Mouse (Mus musculus) heart, embryonic 14.5 days (tissue): Measurements from ENCODE around the gene Preb. TPM values are rescaled to one million over a fixed set of nuclear protein-coding genes. Genes with fewer than 3 reads are reported as not detected.
A peak's percentile ranks its signal among the peaks of the same experiment; 100 is the strongest.

ENCODE experiments used
- ATAC-seq: fragments of 200-750 bp; cut with Nextera tagmentation; 2 replicates; pipeline ENCODE4 v1.8.0; 2017; ENCODE audit warnings: low read depth, moderate TSS enrichment; ENCODE audit not compliant: insufficient number of reproducible peaks, insufficient read depth, low FRiP score
- H3K27ac ChIP-seq, 2 experiments: fragments of 200-500 bp in 1 of 2; fragments of 300-500 bp in 1 of 2; sonication (generic) in 1 of 2; replicated peaks in 1 of 2; 2 replicates each; pipeline ENCODE4 v1.5.1; 2012 to 2014; ENCODE audit warnings: low read depth in 2 of 2, low read length in 2 of 2, control low read depth in 1 of 2, mild to moderate bottlenecking in 1 of 2, mixed read lengths in 1 of 2; ENCODE audit not compliant: control insufficient read depth in 1 of 2, insufficient read depth in 1 of 2
- H3K27me3 ChIP-seq: fragments of 300-500 bp; sonication (generic); 2 replicates; pipeline ENCODE4 v1.6.1; 2014; ENCODE audit warnings: mild to moderate bottlenecking, low read length, control low read depth; ENCODE audit not compliant: control insufficient read depth, insufficient read depth
- H3K36me3 ChIP-seq: fragments of 300-500 bp; sonication (generic); 2 replicates; pipeline ENCODE4 v1.6.1; 2014; ENCODE audit warnings: mild to moderate bottlenecking, control low read depth, low read length, mixed read lengths; ENCODE audit not compliant: control insufficient read depth, insufficient read depth
- H3K4me1 ChIP-seq, 2 experiments: fragments of 200-500 bp in 1 of 2; fragments of 300-500 bp in 1 of 2; sonication (generic) in 1 of 2; 2 replicates each; pipeline ENCODE4 v1.6.1; 2012 to 2014; ENCODE audit warnings: low read length in 2 of 2, control low read depth in 1 of 2, mixed read lengths in 1 of 2; ENCODE audit not compliant: control insufficient read depth in 2 of 2, insufficient read depth in 2 of 2
- H3K4me2 ChIP-seq: fragments of 300-500 bp; sonication (generic); 2 replicates; pipeline ENCODE4 v1.6.1; 2014; ENCODE audit warnings: mild to moderate bottlenecking, low read length
- H3K4me3 ChIP-seq, 2 experiments: fragments of 200-500 bp in 1 of 2; fragments of 300-500 bp in 1 of 2; sonication (generic) in 1 of 2; 2 replicates each; pipeline ENCODE4 v1.5.1; 2012 to 2014; ENCODE audit warnings: low read length in 2 of 2, mild to moderate bottlenecking in 2 of 2, control low read depth in 1 of 2, low read depth in 1 of 2, moderate library complexity in 1 of 2; ENCODE audit not compliant: control insufficient read depth in 1 of 2, insufficient read depth in 1 of 2
- H3K9ac ChIP-seq: fragments of 300-500 bp; sonication (generic); 2 replicates; pipeline ENCODE4 v1.6.1; 2014; ENCODE audit warnings: mild to moderate bottlenecking, low read length
- H3K9me3 ChIP-seq: fragments of 300-500 bp; sonication (generic); 2 replicates; pipeline ENCODE4 v1.6.1; 2016; ENCODE audit warnings: low read length, control low read depth; ENCODE audit not compliant: control insufficient read depth
- WGBS: fragments of 180-500 bp; shearing (Covaris S2); extraction: QIAGEN DNeasy Blood & Tissue Kit; methylation state at CpG from one replicate; pipeline ENCODE4 v1.1.7; 2014; 5-methylcytosine and 5-hydroxymethylcytosine counted together
- polyA plus RNA-seq: library from polyadenylated mRNA; unstranded; fragments of >200 nt; fragmentation: Nextera tagmentation; extraction: Ambion mirVana; gene quantifications from 2 replicates; pipeline ENCODE4 v1.2.1, GENCODE M21; 2014

Preb gene
- polyA plus RNA-seq, 1 experiment from 2014 or later = 59.5 TPM

DNA sequence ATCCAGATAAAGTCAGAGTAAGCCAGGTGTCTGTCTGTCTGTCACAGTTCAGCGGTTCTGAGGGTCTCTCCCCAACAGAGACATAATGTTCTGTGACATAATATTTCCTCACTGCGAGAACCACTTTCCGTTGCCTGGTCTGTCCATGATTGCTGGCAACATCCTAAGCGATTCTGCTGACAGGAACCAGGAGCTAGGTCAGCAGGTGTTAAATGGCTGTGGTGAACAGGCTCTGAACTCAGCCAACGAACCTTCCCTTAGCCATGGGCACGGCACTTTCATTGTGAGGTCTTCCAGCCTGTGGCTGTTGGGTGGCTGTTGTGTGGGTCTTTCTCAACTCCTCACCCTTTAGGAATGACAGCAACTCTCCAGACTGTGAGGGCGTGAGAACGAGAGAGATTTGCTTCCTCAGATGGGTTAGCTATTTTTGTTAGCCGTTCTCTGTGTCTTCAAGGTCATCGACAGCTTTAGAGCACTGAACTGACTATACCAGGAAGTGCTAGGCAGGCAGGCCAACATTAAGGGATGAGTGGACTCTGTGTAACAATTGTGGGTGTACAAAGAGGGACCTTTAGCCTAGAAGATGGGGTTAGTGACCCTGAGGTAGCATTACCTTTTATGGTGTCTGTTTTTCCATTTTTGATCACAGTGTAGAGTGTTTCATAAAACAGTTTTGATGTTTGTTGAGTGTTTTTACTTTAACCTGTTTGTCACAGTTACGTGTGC lies 34.9 kb upstream of the Preb start:
- H3K4me2 ChIP-seq = peak overlapping the region; percentile 11; the same call in 1 of the 2 replicates
- H3K4me1 ChIP-seq = peaks cover 5 to 10% of the 10 kb centered on the region in 2 experiments
- H3K9me3 ChIP-seq = no peaks in the 10 kb centered on the region
- H3K36me3 ChIP-seq = no peaks in the 10 kb centered on the region
- ATAC-seq = 0 out of 2 replicates have a peak, but pooled peaks have one; percentile 27
- H3K27me3 ChIP-seq = no peaks in the 10 kb centered on the region
- peak overlapping the region; percentile 65 to 83 for H3K27ac ChIP-seq
- peak overlapping the region; percentile 16 for H3K9ac ChIP-seq
- 31% methylated on average over 11 of the region's 11 CpGs for WGBS
- no peak overlapping the region for H3K4me3 ChIP-seq

DNA sequence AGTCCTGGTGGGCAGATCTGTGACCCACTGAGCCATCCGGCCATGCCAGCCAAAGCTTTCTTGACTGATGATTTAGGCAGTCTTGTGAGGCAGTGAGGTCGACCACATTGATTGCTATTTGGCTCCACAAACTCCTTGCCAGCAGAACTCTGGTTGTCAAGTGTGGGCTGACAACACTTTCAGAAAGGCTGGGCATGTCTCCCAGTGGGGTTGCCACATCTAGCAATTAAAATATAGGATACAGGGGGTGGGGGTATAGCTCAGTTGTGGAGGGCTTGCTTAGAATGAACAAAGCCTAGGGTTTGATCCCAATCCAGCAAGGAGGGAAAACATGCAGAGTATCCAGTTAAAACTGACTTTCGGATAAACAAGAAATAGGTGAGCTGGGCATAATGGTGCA lies 33.9 kb upstream of the Preb start:
- Histone ChIP-seq H3K9me3 (no peaks in the 10 kb centered on the region), H3K4me3 (no peak overlapping the region), H3K4me1 (peaks cover 5 to 10% of the 10 kb centered on the region in 2 experiments; a peak in 3 of 4 replicates), H3K27me3 (no peaks in the 10 kb centered on the region), H3K4me2 (no peak overlapping the region), H3K27ac (no peak overlapping the region), H3K9ac (no peak overlapping the region), H3K36me3 (no peaks in the 10 kb centered on the region)
- WGBS = 75% methylated on average over 3 of the region's 3 CpGs
- ATAC-seq = no peak

DNA sequence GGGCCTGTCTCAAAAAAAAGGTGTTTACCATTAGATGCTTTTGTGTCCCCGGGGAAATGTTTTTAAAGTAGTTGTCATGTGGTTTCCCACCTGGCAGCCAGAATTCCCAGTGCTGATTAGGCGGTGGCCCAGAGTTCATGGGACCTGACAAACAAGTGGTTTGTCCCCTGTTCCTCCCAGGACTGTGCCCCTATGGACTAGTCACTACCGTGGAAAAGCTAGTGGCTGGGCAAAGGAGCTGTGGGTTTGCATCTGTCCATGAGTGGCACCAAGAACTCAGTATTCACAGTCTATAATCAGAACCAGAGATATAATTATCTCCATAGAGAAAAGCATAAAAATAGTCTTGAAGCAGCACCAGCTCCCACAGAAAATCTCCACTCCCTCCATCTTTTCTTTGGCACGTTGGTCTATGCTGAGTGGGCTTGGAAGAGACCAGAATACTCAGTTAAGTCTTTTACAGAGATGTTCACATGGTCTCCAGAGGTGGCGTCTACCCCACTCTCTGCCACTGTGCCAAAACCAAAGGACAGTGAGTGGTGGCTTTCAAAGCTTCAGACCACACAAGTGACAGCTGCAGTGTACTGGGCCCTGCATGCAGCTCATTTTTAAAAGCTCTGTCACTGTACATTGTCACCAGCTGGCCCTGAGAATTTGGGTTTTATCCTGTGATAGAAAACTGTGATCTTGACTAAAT lies 33.0 kb upstream of the Preb start:
- no peak overlapping the region for H3K9ac ChIP-seq
- no peak for ATAC-seq
- no peak overlapping the region for H3K4me2 ChIP-seq
- H3K27me3 ChIP-seq = no peaks in the 10 kb centered on the region
- H3K4me3 ChIP-seq = no peak overlapping the region
- H3K4me1 ChIP-seq = peaks cover 5 to 10% of the 10 kb centered on the region in 2 experiments; a peak in 3 of 4 replicates
- H3K36me3 ChIP-seq = no peaks in the 10 kb centered on the region
- 74% methylated on average over 5 of the region's 5 CpGs for WGBS
- no peak overlapping the region for H3K27ac ChIP-seq
- no peaks in the 10 kb centered on the region for H3K9me3 ChIP-seq

DNA sequence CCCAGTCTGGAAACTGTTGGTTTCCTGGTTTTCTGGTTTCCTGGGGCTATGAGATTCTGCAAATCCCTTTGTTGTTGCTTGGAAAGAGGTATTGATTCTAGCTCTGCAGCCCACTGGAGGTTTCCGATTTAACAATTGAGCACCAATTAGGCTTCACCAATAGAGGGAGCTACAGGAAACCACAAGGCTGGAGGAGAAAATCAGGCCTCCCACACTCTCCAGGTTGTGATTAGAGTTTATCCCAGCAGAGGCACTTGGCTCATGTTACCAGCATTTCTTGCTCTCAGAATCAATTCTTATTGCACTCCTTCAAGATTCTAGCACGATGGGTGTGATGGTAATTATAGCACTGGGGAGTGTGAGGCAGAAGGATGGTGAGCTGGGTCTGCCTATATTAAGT lies 22.2 kb upstream of the Preb start:
- Histone ChIP-seq H3K9me3 (no peaks in the 10 kb centered on the region), H3K9ac (no peak overlapping the region), H3K4me3 (no peak overlapping the region), H3K27me3 (no peaks in the 10 kb centered on the region), H3K4me1 (no peaks in the 10 kb centered on the region; a peak in 1 of 4 replicates), H3K27ac (no peak overlapping the region), H3K4me2 (no peak overlapping the region), H3K36me3 (no peaks in the 10 kb centered on the region)
- WGBS = 18% methylated on average over 2 of the region's 2 CpGs
- ATAC-seq = no peak

DNA sequence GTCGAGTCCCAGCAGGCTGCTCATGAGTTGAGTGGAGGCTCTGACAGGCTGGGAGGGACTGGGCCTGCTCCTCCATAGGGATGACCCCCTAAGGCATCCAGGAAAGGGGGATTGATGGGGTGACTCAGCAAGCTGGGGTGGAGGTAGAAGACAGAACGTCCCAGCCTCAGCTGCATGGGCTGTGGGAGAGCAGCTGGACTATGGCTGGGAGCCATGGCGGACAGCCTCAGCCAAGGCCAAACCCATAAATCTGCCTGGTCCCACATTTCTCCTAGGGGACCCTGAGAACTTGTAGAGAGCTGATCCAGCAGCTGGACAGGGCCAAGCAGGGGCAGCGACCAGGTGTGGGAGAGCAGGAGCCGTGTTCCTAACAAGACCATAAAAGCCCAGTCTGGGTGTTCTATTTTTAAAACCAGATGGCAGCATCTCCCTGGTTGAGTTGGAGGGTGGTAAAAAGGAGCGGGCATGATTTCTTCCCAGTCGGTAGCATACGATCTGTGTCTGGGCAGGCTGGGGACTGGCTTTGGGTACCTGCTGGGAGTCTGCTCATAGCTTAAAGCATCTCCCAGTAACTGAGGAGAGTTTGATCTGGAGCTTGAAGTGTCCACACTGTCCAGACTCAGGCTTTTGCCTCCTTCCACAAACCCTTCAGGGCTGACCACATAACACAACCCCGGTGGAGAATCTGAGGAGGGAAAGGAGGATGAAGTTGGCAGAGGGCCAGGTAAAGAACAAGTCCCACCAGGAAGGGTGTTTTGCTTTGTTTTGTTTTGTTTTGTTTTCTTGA lies 14.9 kb upstream of the Preb start:
- no peak overlapping the region for H3K9ac ChIP-seq
- H3K4me2 ChIP-seq = no peak overlapping the region
- no peak overlapping the region for H3K4me3 ChIP-seq
- 53% methylated on average over 9 of the region's 9 CpGs for WGBS
- no peaks in the 10 kb centered on the region for H3K9me3 ChIP-seq
- no peak for ATAC-seq
- H3K27me3 ChIP-seq = no peaks in the 10 kb centered on the region
- H3K27ac ChIP-seq = no peak overlapping the region
- H3K36me3 ChIP-seq = no peaks in the 10 kb centered on the region
- peaks cover 0 to 6% of the 10 kb centered on the region in 2 experiments; a peak in 1 of 4 replicates for H3K4me1 ChIP-seq

DNA sequence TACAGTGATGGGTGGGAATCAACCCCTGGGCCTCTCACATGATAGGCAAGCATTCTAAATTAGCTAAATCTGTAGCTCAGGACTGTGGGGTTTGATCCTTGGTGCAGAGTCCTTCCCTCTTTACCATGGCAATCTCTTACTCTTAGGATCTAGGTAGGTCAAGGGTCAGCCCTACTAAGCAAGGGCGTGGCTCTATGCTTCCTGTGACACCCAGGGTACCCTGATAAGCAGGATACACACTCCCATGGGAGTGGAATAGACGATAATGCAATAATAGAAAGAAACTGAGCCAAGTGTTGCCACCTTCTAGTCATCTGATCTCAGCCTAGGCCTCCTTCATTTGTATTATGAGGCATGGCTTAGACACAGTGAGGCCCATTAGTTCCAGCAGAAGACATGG lies 9.3 kb upstream of the Preb start:
- Histone ChIP-seq H3K9me3 (no peaks in the 10 kb centered on the region), H3K27me3 (no peaks in the 10 kb centered on the region), H3K4me3 (no peak overlapping the region), H3K27ac (no peak overlapping the region), H3K36me3 (no peaks in the 10 kb centered on the region), H3K9ac (no peak overlapping the region), H3K4me1 (no peaks in the 10 kb centered on the region), H3K4me2 (no peak overlapping the region)
- WGBS = 63% methylated on average over 2 of the region's 2 CpGs
- no peak for ATAC-seq

DNA sequence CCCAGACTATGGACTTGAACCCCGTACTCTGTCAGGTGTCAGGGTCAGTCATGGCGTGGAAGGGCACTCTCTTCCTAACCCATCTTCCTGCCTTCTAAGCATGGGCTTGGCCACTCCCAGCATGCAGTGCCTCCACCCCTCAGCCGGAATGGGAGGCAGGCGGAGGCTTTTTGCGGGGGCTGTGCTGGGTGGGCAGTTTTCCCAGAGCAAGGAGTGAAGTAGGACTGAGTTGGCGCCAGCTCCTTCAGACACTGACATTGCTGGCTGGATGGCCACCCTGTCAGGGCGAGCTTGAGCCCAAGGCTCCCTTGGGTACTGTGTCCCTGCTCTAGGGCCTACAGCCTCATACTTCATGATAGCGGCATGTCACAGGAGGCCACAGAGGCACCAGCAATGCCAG lies 8.3 kb upstream of the Preb start, which contains the start of gene Tcf23:
Tcf23 (plus strand) TSS at position 247 of the 400 bp plus-strand sequence.
- Histone ChIP-seq H3K9me3 (no peaks in the 10 kb centered on the region), H3K27me3 (no peaks in the 10 kb centered on the region), H3K36me3 (no peaks in the 10 kb centered on the region), H3K4me2 (no peak within 1 kb of the TSS), H3K9ac (no peak within 1 kb of the TSS), H3K4me3 (no peak within 1 kb of the TSS), H3K4me1 (no peaks in the 10 kb centered on the region), H3K27ac (no peak within 1 kb of the TSS)
- ATAC-seq = 0 out of 2 replicates have a peak, but pooled peaks have one; percentile 4
- WGBS = 48% methylated on average over 8 of the region's 8 CpGs
